Mouse (Mus musculus): ENCODE measurements around the gene Fezf2.

DNA sequence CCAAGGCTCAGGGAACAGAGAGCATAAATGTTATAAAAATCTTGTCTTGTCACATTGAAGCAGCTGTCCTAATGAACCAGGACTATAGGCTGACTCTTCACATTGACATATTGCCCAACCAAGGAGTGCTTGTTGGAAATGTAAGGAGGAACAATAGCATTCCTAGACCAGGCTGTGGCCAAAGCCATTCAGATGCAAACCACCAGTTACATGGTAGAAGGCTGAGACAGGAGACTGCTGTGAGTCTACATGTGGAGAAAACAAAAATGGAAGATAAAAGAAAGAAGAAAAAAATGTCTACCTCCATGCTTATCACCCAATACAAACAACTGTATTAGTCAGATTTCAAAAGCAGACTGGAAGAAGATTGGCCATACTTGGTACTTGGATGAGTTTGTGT is 48.8 kb downstream of the Fezf2 start:
- TF ChIP-seq CTCF (IDR thresholded peaks at IDR 0.05; ENCODE audit: borderline replicate concordance, extremely low read depth, insufficient read depth, insufficient read length) (no peak), POLR2A (IDR thresholded peaks at IDR 0.05; ENCODE audit: borderline replicate concordance, extremely low read depth, insufficient read depth, insufficient read length, poor library complexity, severe bottlenecking) (no peak)
